Mouse (Mus musculus): Measurements from ENCODE around the gene Rftn2. TPM values are rescaled to one million over a fixed set of nuclear protein-coding genes. Genes with fewer than 3 reads are reported as not detected.
"Not testable (repeated sequence)": the region's sequence is repeated elsewhere in the genome, so short reads cannot be mapped to it uniquely, and the experiment has no call there.

Gene Rftn2
- polyA plus RNA-seq, 1 experiment: 1.6 TPM

- H3K4me1 ChIP-seq (ENCODE audit: control insufficient read depth, insufficient read depth, insufficient read length): peaks cover 6% of the 10 kb centered on the region
- peak within 1 kb of the TSS; percentile 92 for H3K4me3 ChIP-seq (ENCODE audit: extremely low read depth, insufficient read depth, insufficient read length)
- peak; percentile 84 to 87 for DNase-seq (ENCODE audit: low read depth in 1 of 2, low spot score in 2 of 2)
- WGBS: 1% methylated on average over 42 of the region's 42 CpGs
- peak within 1 kb of the TSS; percentile 96 for H3K27ac ChIP-seq (ENCODE audit: insufficient read depth, low read length)
- H3K27me3 ChIP-seq (ENCODE audit: control insufficient read depth, insufficient read depth, low read length): no peaks in the 10 kb centered on the region
- no peak for TF ChIP-seq CTCF (IDR thresholded peaks at IDR 0.05; ENCODE audit: extremely low read depth, insufficient read depth, insufficient read length, insufficient replicate concordance)
- peak; percentile 68 for TF ChIP-seq POLR2A (IDR thresholded peaks at IDR 0.05; ENCODE audit: low read depth, low read length)
- no peaks in the 10 kb centered on the region; the same call in 1 of the 2 replicates for H3K36me3 ChIP-seq (ENCODE audit: control insufficient read depth, insufficient read depth, low read length)
Observed at GRCm38 (mm10) chr1:55130943-55131401, 95.6 kb downstream of the Rftn2 start, which contains the start of gene Mob4. Mob4 (plus strand) TSS chr1:55131231.

GRCm38 (mm10) chr1:55130190-55130916 lies 96.2 kb downstream of the Rftn2 start:
- no peaks in the 10 kb centered on the region; the same call in 1 of the 2 replicates for H3K36me3 ChIP-seq (ENCODE audit: control insufficient read depth, insufficient read depth, low read length)
- TF ChIP-seq CTCF (IDR thresholded peaks at IDR 0.05; ENCODE audit: extremely low read depth, insufficient read depth, insufficient read length, insufficient replicate concordance) (no peak), POLR2A (IDR thresholded peaks at IDR 0.05; ENCODE audit: low read depth, low read length) (no peak)
- H3K4me3 ChIP-seq (ENCODE audit: extremely low read depth, insufficient read depth, insufficient read length): peak overlapping the region; percentile 52
- 55% methylated on average over 10 of the region's 10 CpGs for whole genome bisulfite sequencing
- no peak for DNase-seq (ENCODE audit: low read depth in 1 of 2, low spot score in 2 of 2)
- peaks cover 6% of the 10 kb centered on the region for H3K4me1 ChIP-seq (ENCODE audit: control insufficient read depth, insufficient read depth, insufficient read length)
- H3K27ac ChIP-seq (ENCODE audit: insufficient read depth, low read length): peak overlapping the region; percentile 70
- H3K27me3 ChIP-seq (ENCODE audit: control insufficient read depth, insufficient read depth, low read length): no peaks in the 10 kb centered on the region

- DNase-seq (ENCODE audit: low read depth in 1 of 2, low spot score in 2 of 2): no peak
- WGBS: 76% methylated on average over 5 of the region's 5 CpGs
- Histone ChIP-seq H3K27ac (ENCODE audit: insufficient read depth, low read length) (no peak overlapping the region), H3K4me3 (ENCODE audit: extremely low read depth, insufficient read depth, insufficient read length) (no peak overlapping the region), H3K36me3 (ENCODE audit: control insufficient read depth, insufficient read depth, low read length) (no peaks in the 10 kb centered on the region), H3K4me1 (ENCODE audit: control insufficient read depth, insufficient read depth, insufficient read length) (peaks cover 6% of the 10 kb centered on the region), H3K27me3 (ENCODE audit: control insufficient read depth, insufficient read depth, low read length) (no peaks in the 10 kb centered on the region)
- no peak for TF ChIP-seq POLR2A (IDR thresholded peaks at IDR 0.05; ENCODE audit: low read depth, low read length)
Observed at GRCm38 (mm10) chr1:55129716-55130115, 96.9 kb downstream of the Rftn2 start.

GRCm38 (mm10) chr1:55124136-55124535 lies 102.4 kb downstream of the Rftn2 start:
- not testable (repeated sequence) for H3K27ac ChIP-seq (ENCODE audit: insufficient read depth, low read length); H3K27me3 ChIP-seq (ENCODE audit: control insufficient read depth, insufficient read depth, low read length); H3K4me3 ChIP-seq (ENCODE audit: extremely low read depth, insufficient read depth, insufficient read length); H3K36me3 ChIP-seq (ENCODE audit: control insufficient read depth, insufficient read depth, low read length); DNase-seq (ENCODE audit: low read depth in 1 of 2, low spot score in 2 of 2); H3K4me1 ChIP-seq (ENCODE audit: control insufficient read depth, insufficient read depth, insufficient read length)
- 94% methylated on average over 2 of the region's 2 CpGs for WGBS

GRCm38 (mm10) chr1:55123561-55123960 lies 103.0 kb downstream of the Rftn2 start:
- Histone ChIP-seq H3K36me3 (ENCODE audit: control insufficient read depth, insufficient read depth, low read length) (no peaks in the 10 kb centered on the region; the same call in 1 of the 2 replicates), H3K4me1 (ENCODE audit: control insufficient read depth, insufficient read depth, insufficient read length) (no peaks in the 10 kb centered on the region), H3K27me3 (ENCODE audit: control insufficient read depth, insufficient read depth, low read length) (no peaks in the 10 kb centered on the region), H3K4me3 (ENCODE audit: extremely low read depth, insufficient read depth, insufficient read length) (no peak overlapping the region), H3K27ac (ENCODE audit: insufficient read depth, low read length) (no peak overlapping the region)
- no peak for TF ChIP-seq POLR2A (IDR thresholded peaks at IDR 0.05; ENCODE audit: low read depth, low read length)
- TF ChIP-seq CTCF (IDR thresholded peaks at IDR 0.05; ENCODE audit: extremely low read depth, insufficient read depth, insufficient read length, insufficient replicate concordance): no peak
- DNase-seq (ENCODE audit: low read depth in 1 of 2, low spot score in 2 of 2): no peak
- 90% methylated on average over 2 of the region's 2 CpGs for WGBS

- Histone ChIP-seq H3K4me3 (ENCODE audit: extremely low read depth, insufficient read depth, insufficient read length) (no peak overlapping the region), H3K27me3 (ENCODE audit: control insufficient read depth, insufficient read depth, low read length) (no peaks in the 10 kb centered on the region), H3K4me1 (ENCODE audit: control insufficient read depth, insufficient read depth, insufficient read length) (no peaks in the 10 kb centered on the region), H3K36me3 (ENCODE audit: control insufficient read depth, insufficient read depth, low read length) (no peaks in the 10 kb centered on the region; the same call in 1 of the 2 replicates), H3K27ac (ENCODE audit: insufficient read depth, low read length) (no peak overlapping the region)
- 89% methylated on average over 5 of the region's 5 CpGs for WGBS
- TF ChIP-seq CTCF (IDR thresholded peaks at IDR 0.05; ENCODE audit: extremely low read depth, insufficient read depth, insufficient read length, insufficient replicate concordance) (no peak), POLR2A (IDR thresholded peaks at IDR 0.05; ENCODE audit: low read depth, low read length) (no peak)
- DNase-seq (ENCODE audit: low read depth in 1 of 2, low spot score in 2 of 2): no peak
Observed at GRCm38 (mm10) chr1:55123046-55123445, 103.5 kb downstream of the Rftn2 start.

Other genes with a start within 250 kb of the Rftn2 start
- 35.5 and 39.0 TPM in 2 replicates for gene Sf3b1, start 199.3 kb downstream of the Rftn2 start, polyA plus RNA-seq (2012; rRNA removed)
- 3.1 and 3.3 TPM in 2 replicates for gene Coq10b, start 174.0 kb downstream of the Rftn2 start, polyA plus RNA-seq (2012; rRNA removed)
- 11.1 and 14.1 TPM in 2 replicates for gene Hspe1, start 138.7 kb downstream of the Rftn2 start, polyA plus RNA-seq (2012; rRNA removed)
- gene Hspd1, start 138.5 kb downstream of the Rftn2 start, polyA plus RNA-seq (2012; rRNA removed): 9.2 and 9.4 TPM in 2 replicates
- 3.5 and 3.9 TPM in 2 replicates for gene Mob4, start 95.6 kb downstream of the Rftn2 start, polyA plus RNA-seq (2012; rRNA removed)
- gene Mars2, start 10.4 kb upstream of the Rftn2 start, polyA plus RNA-seq (2012; rRNA removed): 2.5 and 3.8 TPM in 2 replicates
- 0.30 and 0.40 TPM in 2 replicates for gene Boll, start 136.7 kb upstream of the Rftn2 start, polyA plus RNA-seq (2012; rRNA removed)
- gene Plcl1, start 179.1 kb upstream of the Rftn2 start, polyA plus RNA-seq (2012; rRNA removed): 0.49 and 0.72 TPM in 2 replicates